Mouse (Mus musculus): Measurements from ENCODE around the gene Ppm1d. TPM values are rescaled to one million over a fixed set of nuclear protein-coding genes. Genes with fewer than 3 reads are reported as not detected.

Gene Ppm1d
- total and polyA plus RNA-seq, 2 experiments from 2014 or later: 16.6 to 31.6 TPM

DNA sequence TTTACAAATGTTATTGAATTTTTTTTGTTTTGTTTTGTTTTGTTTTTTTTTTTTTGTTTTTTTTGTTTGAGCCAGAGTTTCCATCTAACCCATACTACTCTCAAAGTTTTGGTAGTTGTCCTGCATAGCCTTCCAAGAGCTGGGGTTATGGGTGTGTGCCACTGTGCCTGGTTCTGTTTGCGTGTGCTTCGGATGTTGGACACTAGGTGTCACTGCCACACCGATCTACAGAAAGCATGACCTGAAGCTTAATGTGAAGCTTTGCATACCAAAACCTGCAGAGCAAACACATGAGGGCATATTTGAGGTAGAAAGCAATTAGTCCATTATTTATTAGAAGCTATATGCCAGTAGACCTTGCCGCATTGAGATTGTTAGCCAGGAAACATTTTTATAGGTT is 71.0 kb downstream of the Ppm1d start:
- Histone ChIP-seq H3K27ac (ENCODE audit: low read depth, low read length) (no peak overlapping the region), H3K4me1 (ENCODE audit: insufficient read depth) (no peaks in the 10 kb centered on the region), H3K4me2 (ENCODE audit: low read depth) (no peak overlapping the region), H3K9me3 (ENCODE audit: low read length) (no peaks in the 10 kb centered on the region), H3K4me3 (ENCODE audit: low read depth, low read length) (no peak overlapping the region), H3K36me3 (ENCODE audit: insufficient read depth) (no peaks in the 10 kb centered on the region), H3K27me3 (ENCODE audit: insufficient read depth, low read length) (no peaks in the 10 kb centered on the region), H3K9ac (no peak overlapping the region)
- DNase-seq: peak; percentile 84
- peak; percentile 67 for ATAC-seq
- 16% methylated on average over 4 of the region's 4 CpGs for WGBS
- peak; percentile 91 for TF ChIP-seq CTCF (IDR thresholded peaks at IDR 0.05; ENCODE audit: low read depth)

DNA sequence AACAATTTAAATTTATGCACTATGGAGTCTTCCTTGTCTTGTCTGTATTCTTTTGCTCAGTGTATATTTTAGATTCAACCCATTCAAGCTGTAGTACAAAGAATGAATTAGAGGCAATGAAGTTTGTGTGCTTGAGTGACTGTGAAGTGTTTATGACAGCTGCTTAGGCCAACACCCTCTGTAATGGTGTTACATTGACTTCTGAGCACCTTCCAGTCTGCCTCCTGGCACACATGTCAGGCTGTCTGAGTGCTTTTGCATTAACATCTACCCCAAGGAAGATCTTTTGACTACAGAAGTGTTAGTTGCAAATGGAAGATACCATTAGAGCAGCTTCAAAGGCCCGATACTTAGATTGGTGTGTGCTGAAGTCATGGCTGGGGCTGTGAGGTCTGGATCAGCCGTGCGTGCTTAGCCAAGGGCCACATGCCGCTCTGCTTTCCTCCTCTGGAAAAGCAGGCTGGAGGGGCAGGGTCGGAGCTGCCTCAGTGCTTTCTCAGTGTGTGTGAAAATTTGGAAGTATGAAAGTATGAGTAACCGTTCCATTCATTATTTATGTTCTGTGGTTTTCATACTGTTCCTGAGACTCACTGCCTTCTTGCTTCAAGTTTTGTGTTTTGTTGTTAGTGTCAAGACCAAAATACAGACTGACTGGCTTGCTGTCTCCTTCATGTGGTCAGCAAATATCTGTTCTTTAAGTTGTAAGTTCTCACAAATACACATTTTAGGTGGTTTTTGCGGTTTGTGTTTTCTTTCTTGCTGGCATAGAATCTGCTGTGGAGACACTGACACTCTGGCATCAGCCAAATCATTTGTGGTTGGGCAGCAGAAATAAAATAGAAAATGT is 73.2 kb downstream of the Ppm1d start:
- 86% methylated on average over 7 of the region's 7 CpGs for whole genome bisulfite sequencing
- no peaks in the 10 kb centered on the region for H3K9me3 ChIP-seq (ENCODE audit: low read length)

DNA sequence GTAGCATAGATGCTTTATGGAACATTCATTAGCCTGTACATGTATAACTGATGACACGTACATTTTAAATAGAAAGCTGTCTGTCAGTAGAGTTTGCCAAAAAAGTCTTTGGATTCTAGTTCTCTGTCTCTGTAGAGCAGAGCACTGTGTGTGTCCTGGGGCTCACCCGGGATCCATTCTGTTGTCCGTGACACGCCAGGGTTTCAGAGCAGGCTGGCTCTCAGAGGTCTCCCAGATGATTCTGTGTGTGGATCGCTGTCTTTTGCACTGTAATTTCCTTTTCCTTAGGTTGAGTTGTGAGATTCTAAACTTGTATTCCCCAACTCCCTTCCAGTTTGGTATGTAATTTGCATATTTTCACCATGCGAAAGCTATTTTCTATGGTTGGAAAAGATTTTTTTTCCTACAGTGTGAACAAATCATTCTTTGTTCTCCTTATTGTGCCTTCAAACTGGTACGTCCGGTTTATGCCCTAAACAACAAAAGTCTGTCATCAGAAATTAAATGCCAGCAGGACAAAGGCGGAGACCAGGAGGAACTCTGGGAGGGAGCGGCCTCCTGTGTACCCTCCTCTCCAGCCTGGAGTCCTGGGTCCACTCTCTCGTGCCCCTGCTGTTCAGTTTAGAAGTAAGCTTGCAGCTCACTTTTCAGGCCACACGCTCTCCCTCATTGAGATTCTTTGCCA is 81.3 kb downstream of the Ppm1d start:
- no peak for TF ChIP-seq CTCF (IDR thresholded peaks at IDR 0.05; ENCODE audit: low read depth)
- no peak overlapping the region for H3K4me3 ChIP-seq (ENCODE audit: low read depth, low read length)
- H3K27me3 ChIP-seq (ENCODE audit: insufficient read depth, low read length): no peaks in the 10 kb centered on the region
- DNase-seq (peak; percentile 1), ATAC-seq (no peak)
- H3K9me3 ChIP-seq (ENCODE audit: low read length): no peaks in the 10 kb centered on the region
- H3K36me3 ChIP-seq (ENCODE audit: insufficient read depth): no peaks in the 10 kb centered on the region
- H3K27ac ChIP-seq (ENCODE audit: low read depth, low read length): no peak overlapping the region
- 31% methylated on average over 12 of the region's 12 CpGs for WGBS
- H3K4me2 ChIP-seq (ENCODE audit: low read depth): no peak overlapping the region
- H3K4me1 ChIP-seq (ENCODE audit: insufficient read depth): no peaks in the 10 kb centered on the region
- H3K9ac ChIP-seq: no peak overlapping the region

More for the DNA sequence above, 73.2 kb downstream of the Ppm1d start:
- TF ChIP-seq CTCF (IDR thresholded peaks at IDR 0.05; ENCODE audit: low read depth): no peak
- Histone ChIP-seq H3K27me3 (ENCODE audit: insufficient read depth, low read length) (no peaks in the 10 kb centered on the region), H3K4me2 (ENCODE audit: low read depth) (no peak overlapping the region), H3K4me3 (ENCODE audit: low read depth, low read length) (no peak overlapping the region), H3K36me3 (ENCODE audit: insufficient read depth) (no peaks in the 10 kb centered on the region), H3K9ac (no peak overlapping the region), H3K4me1 (ENCODE audit: insufficient read depth) (no peaks in the 10 kb centered on the region), H3K27ac (ENCODE audit: low read depth, low read length) (no peak overlapping the region)
- ATAC-seq (no peak), DNase-seq (no peak)

GRCm38 (mm10) chr11:85392864-85393220 is 81.8 kb downstream of the Ppm1d start:
- no peak overlapping the region for H3K9ac ChIP-seq
- ATAC-seq (no peak), DNase-seq (peak; percentile 20)
- no peak overlapping the region for H3K4me2 ChIP-seq (ENCODE audit: low read depth)
- H3K36me3 ChIP-seq (ENCODE audit: insufficient read depth): no peaks in the 10 kb centered on the region
- no peak overlapping the region for H3K4me3 ChIP-seq (ENCODE audit: low read depth, low read length)
- no peak overlapping the region for H3K27ac ChIP-seq (ENCODE audit: low read depth, low read length)
- H3K4me1 ChIP-seq (ENCODE audit: insufficient read depth): no peaks in the 10 kb centered on the region
- H3K27me3 ChIP-seq (ENCODE audit: insufficient read depth, low read length): no peaks in the 10 kb centered on the region
- no peak for TF ChIP-seq CTCF (IDR thresholded peaks at IDR 0.05; ENCODE audit: low read depth)
- WGBS: 34% methylated on average over 9 of the region's 9 CpGs
- no peaks in the 10 kb centered on the region for H3K9me3 ChIP-seq (ENCODE audit: low read length)

- DNase-seq: no peak
- H3K9ac ChIP-seq: no peak overlapping the region
- no peaks in the 10 kb centered on the region for H3K4me1 ChIP-seq (ENCODE audit: insufficient read depth)
- no peaks in the 10 kb centered on the region for H3K36me3 ChIP-seq (ENCODE audit: insufficient read depth)
- no peaks in the 10 kb centered on the region for H3K9me3 ChIP-seq (ENCODE audit: low read length)
- no peak overlapping the region for H3K27ac ChIP-seq (ENCODE audit: low read depth, low read length)
- H3K4me3 ChIP-seq (ENCODE audit: low read depth, low read length): no peak overlapping the region
- WGBS: 72% methylated on average over 3 of the region's 3 CpGs
- ATAC-seq: no peak
- no peaks in the 10 kb centered on the region for H3K27me3 ChIP-seq (ENCODE audit: insufficient read depth, low read length)
- no peak overlapping the region for H3K4me2 ChIP-seq (ENCODE audit: low read depth)
- TF ChIP-seq CTCF (IDR thresholded peaks at IDR 0.05; ENCODE audit: low read depth): peak; percentile 28; the same call in 1 of the 2 replicates
Observed at GRCm38 (mm10) chr11:85393990-85394389, 82.9 kb downstream of the Ppm1d start.

GRCm38 (mm10) chr11:85395361-85395760 is 84.3 kb downstream of the Ppm1d start:
- no peak overlapping the region for H3K9ac ChIP-seq
- ATAC-seq (no peak), DNase-seq (no peak)
- H3K9me3 ChIP-seq (ENCODE audit: low read length): no peaks in the 10 kb centered on the region
- H3K4me1 ChIP-seq (ENCODE audit: insufficient read depth): no peaks in the 10 kb centered on the region
- no peaks in the 10 kb centered on the region for H3K36me3 ChIP-seq (ENCODE audit: insufficient read depth)
- no peaks in the 10 kb centered on the region for H3K27me3 ChIP-seq (ENCODE audit: insufficient read depth, low read length)
- TF ChIP-seq CTCF (IDR thresholded peaks at IDR 0.05; ENCODE audit: low read depth): no peak
- 38% methylated on average over 7 of the region's 7 CpGs for WGBS
- H3K27ac ChIP-seq (ENCODE audit: low read depth, low read length): no peak overlapping the region
- no peak overlapping the region for H3K4me2 ChIP-seq (ENCODE audit: low read depth)
- no peak overlapping the region for H3K4me3 ChIP-seq (ENCODE audit: low read depth, low read length)

Other genes with a start within 250 kb of the Ppm1d start
- gene Usp32, start 171.1 kb upstream of the Ppm1d start, total RNA-seq (2014; rRNA removed): 42.4 and 44.4 TPM in 2 replicates
- gene Usp32, start 171.1 kb upstream of the Ppm1d start, polyA plus RNA-seq (2015; fragmentation: Nextera tagmentation; extraction: Ambion mirVana): 5.4 and 7.6 TPM in 2 replicates
- gene 1700125H20Rik, start 140.8 kb upstream of the Ppm1d start, total RNA-seq (2014; rRNA removed): 2.8 TPM in 1 of 2 replicates, not detected in the other
- 3.4 and 4.6 TPM in 2 replicates for gene 1700125H20Rik, start 140.8 kb upstream of the Ppm1d start, polyA plus RNA-seq (2015; fragmentation: Nextera tagmentation; extraction: Ambion mirVana)
- gene Appbp2, start 76.1 kb upstream of the Ppm1d start, total RNA-seq (2014; rRNA removed): 50.2 and 67.8 TPM in 2 replicates
- gene Appbp2, start 76.1 kb upstream of the Ppm1d start, polyA plus RNA-seq (2015; fragmentation: Nextera tagmentation; extraction: Ambion mirVana): 26.8 and 41.9 TPM in 2 replicates
- 29.3 and 33.1 TPM in 2 replicates for gene Bcas3, start 41.9 kb downstream of the Ppm1d start, total RNA-seq (2014; rRNA removed)
- gene Bcas3, start 41.9 kb downstream of the Ppm1d start, polyA plus RNA-seq (2015; fragmentation: Nextera tagmentation; extraction: Ambion mirVana): 30.3 and 31.6 TPM in 2 replicates